Mouse (Mus musculus) neural tube, embryonic 12.5 days (tissue): Measurements from ENCODE around the gene Sema3f. TPM values are rescaled to one million over a fixed set of nuclear protein-coding genes. Genes with fewer than 3 reads are reported as not detected.

Experiments
- ATAC-seq: fragments of 200-750 bp; cut with Nextera tagmentation; 2 replicates; pipeline ENCODE4 v1.8.0; 2017; ENCODE audit warnings: low read depth, mild to moderate bottlenecking, moderate TSS enrichment, moderate library complexity; ENCODE audit not compliant: low FRiP score
- H3K27ac ChIP-seq: fragments of 300-500 bp; sonication (generic); 2 replicates; pipeline ENCODE4 v1.5.1; 2016
- H3K27me3 ChIP-seq: fragments of 300-500 bp; sonication (generic); replicated peaks from 2 replicates; pipeline ENCODE4 v1.6.1; 2016; ENCODE audit warnings: mild to moderate bottlenecking
- H3K36me3 ChIP-seq: fragments of 300-500 bp; sonication (generic); 2 replicates; pipeline ENCODE4 v1.6.1; 2016; ENCODE audit warnings: mild to moderate bottlenecking
- H3K4me1 ChIP-seq: fragments of 300-500 bp; sonication (generic); 2 replicates; pipeline ENCODE4 v1.6.1; 2016
- H3K4me2 ChIP-seq: fragments of 300-500 bp; sonication (generic); replicated peaks from 2 replicates; pipeline ENCODE4 v1.6.1; 2016; ENCODE audit warnings: mild to moderate bottlenecking
- H3K4me3 ChIP-seq: fragments of 300-500 bp; sonication (generic); 2 replicates; pipeline ENCODE4 v1.5.1; 2016
- H3K9ac ChIP-seq: fragments of 300-500 bp; sonication (generic); 2 replicates; pipeline ENCODE4 v1.6.1; 2016; ENCODE audit warnings: mild to moderate bottlenecking
- H3K9me3 ChIP-seq: fragments of 300-500 bp; sonication (generic); 2 replicates; pipeline ENCODE4 v1.6.1; 2016; ENCODE audit warnings: mild to moderate bottlenecking
- WGBS: fragments of 180-500 bp; shearing (Covaris S2); methylation state at CpG from one replicate; pipeline ENCODE4 v1.1.7; 2016; 5-methylcytosine and 5-hydroxymethylcytosine counted together
- polyA plus RNA-seq: library from polyadenylated mRNA; unstranded; fragments of >200 nt; fragmentation: Nextera tagmentation; extraction: Ambion mirVana; gene quantifications from 2 replicates; pipeline ENCODE4 v1.2.1, GENCODE M21; 2016

The Sema3f gene
- polyA plus RNA-seq, 1 experiment from 2014 or later = 21.5 TPM

- H3K27me3 ChIP-seq = no peaks in the 10 kb centered on the region
- ATAC-seq = no peak
- H3K9ac ChIP-seq = no peak overlapping the region
- H3K36me3 ChIP-seq = no peaks in the 10 kb centered on the region
- no peak overlapping the region for H3K4me3 ChIP-seq
- H3K9me3 ChIP-seq = no peaks in the 10 kb centered on the region
- peaks cover 51% of the 10 kb centered on the region for H3K4me1 ChIP-seq
- H3K27ac ChIP-seq = no peak overlapping the region
- 14% methylated on average over 3 of the region's 3 CpGs for WGBS
- no peak overlapping the region for H3K4me2 ChIP-seq
These were observed 19.4 kb upstream of the Sema3f start for GRCm38 (mm10) chr9:107729709-107730108.

DNA sequence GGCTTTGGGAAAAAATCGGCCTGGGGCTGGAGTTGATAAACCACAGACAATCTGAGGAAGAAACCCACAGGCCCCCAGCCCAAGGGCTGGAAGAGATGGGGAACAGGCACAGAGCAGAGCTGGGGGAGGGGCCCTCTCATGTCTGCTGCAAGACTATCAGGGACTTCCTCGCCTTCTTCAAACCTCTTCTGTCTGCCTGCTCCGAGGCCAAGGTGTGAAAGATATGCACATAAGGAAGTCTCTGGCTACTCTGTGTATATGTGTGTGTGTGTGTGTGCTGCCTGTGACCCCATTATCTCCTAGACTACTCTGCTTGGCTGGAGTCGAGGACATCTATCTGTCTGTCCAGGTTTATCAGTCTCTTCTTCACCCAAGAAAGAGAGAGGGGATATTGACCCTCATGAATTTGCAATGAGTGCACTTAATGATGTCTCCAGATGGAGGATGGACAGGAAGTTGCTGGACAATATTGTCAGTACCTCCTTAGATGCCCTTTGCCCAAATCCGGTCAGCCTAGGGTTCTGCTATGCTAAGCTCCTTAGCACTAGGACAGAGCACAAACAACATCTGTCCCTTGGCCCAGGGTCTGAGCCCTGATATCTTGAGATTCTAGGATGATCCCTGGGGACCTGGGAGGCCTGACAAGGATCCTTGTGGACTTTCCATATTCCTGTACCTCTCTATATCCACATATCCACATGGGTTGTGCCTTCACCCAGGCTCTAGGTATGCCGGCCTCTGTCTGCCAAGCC lies 18.8 kb upstream of the Sema3f start:
- Histone ChIP-seq H3K4me1 (peaks cover 51% of the 10 kb centered on the region), H3K4me3 (no peak overlapping the region), H3K9me3 (no peaks in the 10 kb centered on the region), H3K4me2 (no peak overlapping the region), H3K27ac (no peak overlapping the region), H3K27me3 (no peaks in the 10 kb centered on the region), H3K9ac (no peak overlapping the region), H3K36me3 (no peaks in the 10 kb centered on the region)
- 78% methylated on average over 6 of the region's 6 CpGs for WGBS
- no peak for ATAC-seq

- Histone ChIP-seq H3K27me3 (no peaks in the 10 kb centered on the region), H3K4me2 (no peak overlapping the region), H3K4me3 (no peak overlapping the region), H3K27ac (no peak overlapping the region), H3K4me1 (peaks cover 70% of the 10 kb centered on the region), H3K9ac (no peak overlapping the region), H3K9me3 (no peaks in the 10 kb centered on the region), H3K36me3 (no peaks in the 10 kb centered on the region)
- 48% methylated on average over 3 of the region's 3 CpGs for WGBS
- ATAC-seq = no peak
These were observed 16.8 kb upstream of the Sema3f start for GRCm38 (mm10) chr9:107727041-107727440.

- no peak overlapping the region for H3K9ac ChIP-seq
- H3K27ac ChIP-seq = no peak overlapping the region
- H3K4me2 ChIP-seq = no peak overlapping the region
- ATAC-seq = no peak
- H3K9me3 ChIP-seq = no peaks in the 10 kb centered on the region
- no peaks in the 10 kb centered on the region for H3K27me3 ChIP-seq
- H3K36me3 ChIP-seq = no peaks in the 10 kb centered on the region
- H3K4me1 ChIP-seq = peaks cover 60% of the 10 kb centered on the region
- no peak overlapping the region for H3K4me3 ChIP-seq
- WGBS = 97% methylated on average over 1 of the region's 1 CpGs
These were observed 14.5 kb upstream of the Sema3f start for GRCm38 (mm10) chr9:107724796-107725195.

DNA sequence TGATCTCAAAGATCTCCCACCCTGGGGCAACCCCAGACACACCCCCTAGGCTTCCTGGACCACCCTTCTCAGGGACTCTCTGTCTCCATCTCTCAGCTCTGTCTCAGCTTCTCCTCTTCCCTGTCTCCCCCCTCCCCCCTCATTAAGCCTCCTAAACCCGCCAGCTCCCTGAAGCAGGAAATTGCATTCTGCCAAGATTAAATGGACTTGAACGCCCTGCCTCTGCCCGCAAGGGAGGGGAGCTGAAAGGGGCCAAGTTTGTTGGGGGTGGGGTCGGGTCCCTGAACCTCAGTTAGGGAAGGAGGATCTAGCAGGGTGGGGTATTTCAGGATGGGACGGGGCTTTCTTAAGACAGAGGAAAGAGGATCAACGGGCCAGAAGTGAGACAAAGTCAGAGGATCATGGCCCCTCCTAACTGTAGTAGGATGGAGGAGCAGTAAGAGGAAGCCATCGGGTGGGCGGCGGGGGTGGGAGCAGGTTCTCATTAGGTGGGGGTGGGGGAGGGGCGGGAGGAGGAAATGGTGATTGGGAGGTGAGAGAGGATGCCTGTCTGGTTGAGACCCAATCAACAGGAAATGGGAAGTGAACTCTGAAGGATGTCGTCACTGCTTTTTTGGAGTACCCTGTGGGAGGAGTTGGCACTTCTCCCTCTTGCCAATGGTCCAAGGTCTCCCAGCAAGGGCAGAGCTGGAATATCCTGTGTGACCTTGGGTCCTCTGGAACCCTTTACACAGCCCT lies 13.7 kb upstream of the Sema3f start:
- 4% methylated on average over 11 of the region's 11 CpGs for WGBS
- Histone ChIP-seq H3K4me2 (peak overlapping the region; percentile 38), H3K27me3 (no peaks in the 10 kb centered on the region), H3K4me1 (peaks cover 51% of the 10 kb centered on the region), H3K27ac (peak overlapping the region; percentile 42; the same call in 1 of the 2 replicates), H3K4me3 (no peak overlapping the region), H3K9ac (no peak overlapping the region), H3K9me3 (no peaks in the 10 kb centered on the region), H3K36me3 (no peaks in the 10 kb centered on the region)
- peak; percentile 37; the same call in 1 of the 2 replicates for ATAC-seq

- Histone ChIP-seq H3K9me3 (no peaks in the 10 kb centered on the region), H3K27ac (peak overlapping the region; percentile 42; the same call in 1 of the 2 replicates), H3K4me1 (peaks cover 45% of the 10 kb centered on the region), H3K9ac (peak overlapping the region; percentile 13; the same call in 1 of the 2 replicates), H3K4me3 (no peak overlapping the region), H3K27me3 (no peaks in the 10 kb centered on the region), H3K36me3 (no peaks in the 10 kb centered on the region), H3K4me2 (peak overlapping the region; percentile 38)
- ATAC-seq = no peak
- WGBS = 37% methylated on average over 6 of the region's 6 CpGs
These were observed 13.0 kb upstream of the Sema3f start for GRCm38 (mm10) chr9:107723292-107723691.

DNA sequence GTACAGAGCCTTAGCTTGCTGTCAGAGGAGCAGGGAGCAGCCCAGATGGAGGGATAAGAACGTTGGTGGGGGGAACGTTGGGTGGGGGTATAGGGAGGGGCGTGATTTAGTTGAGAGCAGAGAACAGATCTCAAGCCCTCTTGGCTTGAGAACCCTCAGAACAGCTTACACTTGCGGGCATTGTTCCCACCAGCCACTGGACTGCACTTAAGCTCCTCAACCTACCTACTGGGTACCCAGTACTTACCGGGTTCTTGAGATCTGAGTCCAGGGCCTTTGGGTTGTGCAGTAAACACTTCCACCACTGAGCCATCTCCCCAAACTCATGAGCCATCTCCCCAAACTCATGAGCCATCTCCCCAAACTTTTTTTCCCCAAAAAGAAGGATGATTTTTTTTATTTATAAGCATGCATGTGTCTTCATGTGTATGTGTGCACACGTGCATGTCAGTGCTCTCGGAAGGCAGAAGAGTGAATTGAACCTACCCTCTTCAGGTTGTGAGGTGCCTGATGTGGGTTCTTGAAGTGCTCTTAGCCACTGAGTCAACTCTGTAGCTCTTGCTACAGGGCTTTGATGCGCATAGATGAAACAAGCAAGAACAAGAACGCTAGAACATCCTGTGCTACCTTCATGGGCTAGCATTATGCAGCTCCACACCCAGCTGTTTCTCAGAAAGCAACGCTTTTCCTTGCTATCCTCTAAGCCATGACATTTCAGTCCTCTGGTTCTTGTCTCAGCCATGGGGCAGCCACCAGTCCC lies 8.7 kb upstream of the Sema3f start:
- 0 out of 2 replicates have a peak, but pooled peaks cover 4% of the 10 kb centered on the region for H3K27me3 ChIP-seq
- no peak overlapping the region for H3K4me2 ChIP-seq
- no peaks in the 10 kb centered on the region for H3K36me3 ChIP-seq
- 88% methylated on average over 10 of the region's 10 CpGs for WGBS
- H3K4me1 ChIP-seq = peaks cover 39% of the 10 kb centered on the region
- H3K9ac ChIP-seq = no peak overlapping the region
- H3K27ac ChIP-seq = no peak overlapping the region
- no peak overlapping the region for H3K4me3 ChIP-seq
- ATAC-seq = no peak
- H3K9me3 ChIP-seq = no peaks in the 10 kb centered on the region

DNA sequence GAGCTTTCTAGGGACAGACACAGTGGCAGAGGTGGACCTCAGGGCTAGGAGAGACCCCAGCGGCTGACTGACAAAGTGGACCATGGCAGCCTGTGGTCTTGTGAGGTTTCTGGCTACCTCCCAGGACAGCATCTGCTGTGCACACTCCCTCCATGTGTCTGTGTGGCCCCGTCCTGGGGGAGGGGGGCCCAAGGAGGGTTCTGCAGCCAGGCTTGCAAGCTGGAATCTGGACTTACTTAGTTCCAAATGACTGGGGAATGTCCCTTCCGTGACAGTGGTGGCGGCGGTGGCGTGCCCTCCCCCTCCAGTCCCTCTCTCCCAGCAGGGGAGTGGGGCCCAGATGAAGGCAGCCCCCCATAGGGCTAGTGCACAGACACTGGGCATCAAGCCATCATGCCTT lies 6.7 kb upstream of the Sema3f start:
- no peak for ATAC-seq
- Histone ChIP-seq H3K27me3 (0 out of 2 replicates have a peak, but pooled peaks cover 4% of the 10 kb centered on the region), H3K36me3 (no peaks in the 10 kb centered on the region), H3K4me2 (no peak overlapping the region), H3K27ac (no peak overlapping the region), H3K9ac (no peak overlapping the region), H3K4me1 (peaks cover 20% of the 10 kb centered on the region), H3K4me3 (no peak overlapping the region), H3K9me3 (no peaks in the 10 kb centered on the region)
- 35% methylated on average over 6 of the region's 6 CpGs for WGBS

DNA sequence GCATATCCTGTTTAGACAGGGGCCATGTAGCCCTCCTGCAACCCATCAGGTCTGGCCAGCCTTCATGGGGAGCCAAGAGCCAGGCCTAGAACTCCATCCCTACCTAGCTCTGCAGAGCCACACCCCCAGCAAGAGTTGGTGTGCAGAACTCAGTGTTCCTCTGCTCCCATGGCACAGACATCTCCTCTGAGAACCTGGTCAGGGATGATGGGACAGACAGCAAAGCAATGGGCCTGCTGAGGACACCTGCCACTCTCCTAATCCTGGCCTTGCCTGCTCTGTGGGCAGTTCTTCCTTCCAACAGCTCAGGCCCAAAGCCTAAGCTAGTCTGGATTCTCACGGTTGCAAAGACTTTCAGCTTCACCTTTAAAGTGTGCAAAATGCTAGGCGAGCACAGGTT lies 5.4 kb upstream of the Sema3f start:
- Histone ChIP-seq H3K27me3 (peaks cover 13% of the 10 kb centered on the region), H3K4me3 (no peak overlapping the region), H3K36me3 (no peaks in the 10 kb centered on the region), H3K27ac (no peak overlapping the region), H3K4me1 (peaks cover 22% of the 10 kb centered on the region), H3K4me2 (no peak overlapping the region), H3K9me3 (no peaks in the 10 kb centered on the region), H3K9ac (no peak overlapping the region)
- WGBS = 90% methylated on average over 2 of the region's 2 CpGs
- no peak for ATAC-seq

GRCm38 (mm10) chr9:107714221-107714952 lies 4.1 kb upstream of the Sema3f start:
- Histone ChIP-seq H3K4me1 (peaks cover 33% of the 10 kb centered on the region), H3K27ac (no peak overlapping the region), H3K27me3 (peaks cover 26% of the 10 kb centered on the region), H3K9me3 (no peaks in the 10 kb centered on the region), H3K4me2 (peak overlapping the region; percentile 18), H3K9ac (0 out of 2 replicates have a peak overlapping the region, but pooled peaks have one; percentile 8), H3K4me3 (no peak overlapping the region), H3K36me3 (no peaks in the 10 kb centered on the region)
- ATAC-seq = no peak
- 17% methylated on average over 12 of the region's 12 CpGs for WGBS

GRCm38 (mm10) chr9:107709096-107709696 lies 1.1 kb downstream of the Sema3f start:
- Histone ChIP-seq H3K9me3 (no peaks in the 10 kb centered on the region), H3K9ac (peak overlapping the region; percentile 86), H3K36me3 (peaks cover 12% of the 10 kb centered on the region), H3K27ac (peak overlapping the region; percentile 64; the same call in 1 of the 2 replicates), H3K4me1 (peaks cover 56% of the 10 kb centered on the region), H3K4me2 (peak overlapping the region; percentile 94), H3K4me3 (peak overlapping the region; percentile 78), H3K27me3 (peaks cover 61% of the 10 kb centered on the region)
- under 1% methylated on average over 51 of the region's 55 CpGs for WGBS
- no peak; the same call in 1 of the 2 replicates for ATAC-seq
